Mouse (Mus musculus): ENCODE data around the gene Fbll1. TPM values are rescaled to one million over a fixed set of nuclear protein-coding genes. Genes with fewer than 3 reads are reported as not detected.

The Fbll1 gene
- polyA plus RNA-seq, 1 experiment from 2014 or later: 6.3 TPM

GRCm38 (mm10) chr11:35776452-35776851, 22.2 kb downstream of the Fbll1 start:
- Histone ChIP-seq H3K4me2 (no peak overlapping the region), H3K27ac (no peak overlapping the region), H3K36me3 (replicated peaks) (peaks cover 44% of the 10 kb centered on the region), H3K9me3 (no peaks in the 10 kb centered on the region), H3K4me1 (peaks cover 5% of the 10 kb centered on the region), H3K4me3 (replicated peaks) (no peak overlapping the region), H3K27me3 (no peaks in the 10 kb centered on the region), H3K9ac (no peak overlapping the region)
- 93% methylated on average over 3 of the region's 3 CpGs for WGBS
- ATAC-seq (ENCODE audit: low FRiP score): no peak

GRCm38 (mm10) chr11:35775606-35776005, 23.1 kb downstream of the Fbll1 start:
- Histone ChIP-seq H3K4me2 (no peak overlapping the region), H3K4me3 (replicated peaks) (no peak overlapping the region), H3K9ac (no peak overlapping the region), H3K9me3 (no peaks in the 10 kb centered on the region), H3K4me1 (peaks cover 12% of the 10 kb centered on the region), H3K27me3 (no peaks in the 10 kb centered on the region), H3K27ac (no peak overlapping the region), H3K36me3 (replicated peaks) (peaks cover 45% of the 10 kb centered on the region)
- WGBS: 97% methylated on average over 3 of the region's 3 CpGs
- no peak for ATAC-seq (ENCODE audit: low FRiP score)

- H3K4me3 ChIP-seq (replicated peaks): peak overlapping the region; percentile 79
- no peak overlapping the region; the same call in 1 of the 2 replicates for H3K27ac ChIP-seq
- peaks cover 3% of the 10 kb centered on the region; the same call in 1 of the 2 replicates for H3K36me3 ChIP-seq (replicated peaks)
- no peak for ATAC-seq (ENCODE audit: low FRiP score)
- no peaks in the 10 kb centered on the region for H3K27me3 ChIP-seq
- H3K9me3 ChIP-seq: no peaks in the 10 kb centered on the region
- 78% methylated on average over 9 of the region's 9 CpGs for WGBS
- peaks cover 16% of the 10 kb centered on the region for H3K4me1 ChIP-seq
- H3K4me2 ChIP-seq: peak overlapping the region; percentile 85
- peak overlapping the region; percentile 95 for H3K9ac ChIP-seq
These were observed 27.8 kb downstream of the Fbll1 start for GRCm38 (mm10) chr11:35770741-35771504.

- Histone ChIP-seq H3K36me3 (replicated peaks) (peaks cover 2% of the 10 kb centered on the region; the same call in 1 of the 2 replicates), H3K4me1 (peaks cover 16% of the 10 kb centered on the region), H3K4me3 (replicated peaks) (peak overlapping the region; percentile 79), H3K9me3 (no peaks in the 10 kb centered on the region), H3K27ac (peak overlapping the region; percentile 96), H3K4me2 (peak overlapping the region; percentile 85), H3K9ac (peak overlapping the region; percentile 95), H3K27me3 (no peaks in the 10 kb centered on the region)
- peak; percentile 86 for ATAC-seq (ENCODE audit: low FRiP score)
- WGBS: under 1% methylated on average over 33 of the region's 41 CpGs
These were observed 28.8 kb downstream of the Fbll1 start for GRCm38 (mm10) chr11:35769746-35770437.

- H3K9ac ChIP-seq: peak within 1 kb of the TSS; percentile 95
- H3K9me3 ChIP-seq: no peaks in the 10 kb centered on the region
- H3K36me3 ChIP-seq (replicated peaks): peaks cover 2% of the 10 kb centered on the region; the same call in 1 of the 2 replicates
- peak; percentile 100 for ATAC-seq (ENCODE audit: low FRiP score)
- H3K4me2 ChIP-seq: peak within 1 kb of the TSS; percentile 85
- peak within 1 kb of the TSS; percentile 96 for H3K27ac ChIP-seq
- no peaks in the 10 kb centered on the region for H3K27me3 ChIP-seq
- peak within 1 kb of the TSS; percentile 79 for H3K4me3 ChIP-seq (replicated peaks)
- WGBS: under 1% methylated on average over 36 of the region's 50 CpGs
- H3K4me1 ChIP-seq: peaks cover 16% of the 10 kb centered on the region
These were observed 29.4 kb downstream of the Fbll1 start, which contains the start of gene Pank3 for GRCm38 (mm10) chr11:35769188-35769745. TSS of gene Pank3 (plus strand) at chr11:35769484.

- Histone ChIP-seq H3K9ac (no peak overlapping the region), H3K27me3 (0 out of 2 replicates have a peak, but pooled peaks cover 3% of the 10 kb centered on the region), H3K9me3 (no peaks in the 10 kb centered on the region), H3K4me1 (peaks cover 14% of the 10 kb centered on the region), H3K36me3 (replicated peaks) (0 out of 2 replicates have a peak, but pooled peaks cover 2% of the 10 kb centered on the region), H3K27ac (no peak overlapping the region), H3K4me3 (replicated peaks) (no peak overlapping the region), H3K4me2 (no peak overlapping the region)
- ATAC-seq (ENCODE audit: low FRiP score): no peak
- 91% methylated on average over 5 of the region's 5 CpGs for WGBS
These were observed 31.8 kb downstream of the Fbll1 start for GRCm38 (mm10) chr11:35766845-35767244.

GRCm38 (mm10) chr11:35760627-35761003, 38.1 kb downstream of the Fbll1 start:
- no peak for ATAC-seq (ENCODE audit: low FRiP score)
- Histone ChIP-seq H3K27me3 (peaks cover 3% of the 10 kb centered on the region; the same call in 1 of the 2 replicates), H3K4me3 (replicated peaks) (no peak overlapping the region), H3K9ac (no peak overlapping the region), H3K9me3 (no peaks in the 10 kb centered on the region), H3K27ac (no peak overlapping the region), H3K4me1 (0 out of 2 replicates have a peak, but pooled peaks cover 3% of the 10 kb centered on the region), H3K36me3 (replicated peaks) (no peaks in the 10 kb centered on the region), H3K4me2 (no peak overlapping the region)
- WGBS: 96% methylated on average over 4 of the region's 4 CpGs

- Histone ChIP-seq H3K4me1 (0 out of 2 replicates have a peak, but pooled peaks cover 3% of the 10 kb centered on the region), H3K9ac (no peak overlapping the region), H3K4me2 (no peak overlapping the region), H3K27ac (no peak overlapping the region), H3K9me3 (no peaks in the 10 kb centered on the region), H3K4me3 (replicated peaks) (no peak overlapping the region), H3K36me3 (replicated peaks) (no peaks in the 10 kb centered on the region), H3K27me3 (peaks cover 3% of the 10 kb centered on the region; the same call in 1 of the 2 replicates)
- ATAC-seq (ENCODE audit: low FRiP score): no peak
- WGBS: 88% methylated on average over 7 of the region's 7 CpGs
These were observed 38.6 kb downstream of the Fbll1 start for GRCm38 (mm10) chr11:35760001-35760626.

GRCm38 (mm10) chr11:35756411-35757303, 42.0 kb downstream of the Fbll1 start:
- WGBS: 87% methylated on average over 11 of the region's 11 CpGs
- no peaks in the 10 kb centered on the region for H3K9me3 ChIP-seq
- H3K4me2 ChIP-seq: no peak overlapping the region
- 0 out of 2 replicates have a peak, but pooled peaks cover 3% of the 10 kb centered on the region for H3K4me1 ChIP-seq
- no peaks in the 10 kb centered on the region for H3K36me3 ChIP-seq (replicated peaks)
- no peak for ATAC-seq (ENCODE audit: low FRiP score)
- no peak overlapping the region for H3K27ac ChIP-seq
- no peak overlapping the region for H3K4me3 ChIP-seq (replicated peaks)
- H3K9ac ChIP-seq: no peak overlapping the region
- no peaks in the 10 kb centered on the region; the same call in 1 of the 2 replicates for H3K27me3 ChIP-seq

GRCm38 (mm10) chr11:35755546-35755945, 43.1 kb downstream of the Fbll1 start:
- 53% methylated on average over 6 of the region's 6 CpGs for WGBS
- Histone ChIP-seq H3K9me3 (no peaks in the 10 kb centered on the region), H3K4me1 (0 out of 2 replicates have a peak, but pooled peaks cover 3% of the 10 kb centered on the region), H3K9ac (no peak overlapping the region), H3K27ac (no peak overlapping the region), H3K36me3 (replicated peaks) (no peaks in the 10 kb centered on the region), H3K4me3 (replicated peaks) (no peak overlapping the region), H3K4me2 (no peak overlapping the region), H3K27me3 (no peaks in the 10 kb centered on the region; the same call in 1 of the 2 replicates)
- ATAC-seq (ENCODE audit: low FRiP score): no peak

GRCm38 (mm10) chr11:35754906-35755418, 43.7 kb downstream of the Fbll1 start:
- H3K4me2 ChIP-seq: no peak overlapping the region
- no peak for ATAC-seq (ENCODE audit: low FRiP score)
- H3K4me1 ChIP-seq: 0 out of 2 replicates have a peak, but pooled peaks cover 3% of the 10 kb centered on the region
- 65% methylated on average over 4 of the region's 4 CpGs for WGBS
- H3K36me3 ChIP-seq (replicated peaks): no peaks in the 10 kb centered on the region
- H3K27me3 ChIP-seq: no peaks in the 10 kb centered on the region; the same call in 1 of the 2 replicates
- no peak overlapping the region for H3K27ac ChIP-seq
- H3K4me3 ChIP-seq (replicated peaks): no peak overlapping the region
- H3K9ac ChIP-seq: no peak overlapping the region
- H3K9me3 ChIP-seq: no peaks in the 10 kb centered on the region
